Mouse (Mus musculus) ZHBTc4 (cell line): ENCODE data around the gene Rp9.
"Not testable (repeated sequence)": the region's sequence is repeated elsewhere in the genome, so short reads cannot be mapped to it uniquely, and the experiment has no call there.

Experiments
- DNase-seq: peaks from one replicate; pipeline ENCODE4 v3.0.0-alpha.2; 2011; ENCODE audit warnings: low read depth, low spot score

Rp9 gene

GRCm38 (mm10) chr9:22461946-22462345 is 7.6 kb downstream of the Rp9 start:
- no peak for DNase-seq

GRCm38 (mm10) chr9:22457142-22457835 is 12.3 kb downstream of the Rp9 start:
- no peak for DNase-seq

GRCm38 (mm10) chr9:22455041-22455440 is 14.5 kb downstream of the Rp9 start:
- DNase-seq: no peak

- DNase-seq: not testable (repeated sequence)
Observed at GRCm38 (mm10) chr9:22453990-22454389, 15.6 kb downstream of the Rp9 start, which contains the start of gene Gm17545. Gene Gm17545 (plus strand): TSS chr9:22454290.

GRCm38 (mm10) chr9:22453501-22453924 is 16.0 kb downstream of the Rp9 start:
- DNase-seq: no peak

GRCm38 (mm10) chr9:22452697-22453096 is 16.8 kb downstream of the Rp9 start:
- DNase-seq: no peak

GRCm38 (mm10) chr9:22449209-22449608 is 20.3 kb downstream of the Rp9 start:
- DNase-seq: no peak

GRCm38 (mm10) chr9:22448420-22448819 is 21.1 kb downstream of the Rp9 start:
- no peak for DNase-seq

GRCm38 (mm10) chr9:22447213-22447612 is 22.3 kb downstream of the Rp9 start:
- no peak for DNase-seq

GRCm38 (mm10) chr9:22445123-22445522 is 24.4 kb downstream of the Rp9 start:
- no peak for DNase-seq

- DNase-seq: no peak
Observed at GRCm38 (mm10) chr9:22443157-22443556, 26.4 kb downstream of the Rp9 start.

GRCm38 (mm10) chr9:22438826-22439225 is 30.7 kb downstream of the Rp9 start:
- no peak for DNase-seq

GRCm38 (mm10) chr9:22434101-22434500 is 35.4 kb downstream of the Rp9 start:
- DNase-seq: peak; percentile 61

GRCm38 (mm10) chr9:22433221-22433620 is 36.3 kb downstream of the Rp9 start:
- DNase-seq: peak; percentile 65

- DNase-seq: peak; percentile 62
Observed at GRCm38 (mm10) chr9:22430315-22430840, 39.2 kb downstream of the Rp9 start.

- DNase-seq: no peak
Observed at GRCm38 (mm10) chr9:22429533-22430241, 39.9 kb downstream of the Rp9 start.

GRCm38 (mm10) chr9:22428666-22429410 is 40.7 kb downstream of the Rp9 start:
- no peak for DNase-seq

- DNase-seq: no peak
Observed at GRCm38 (mm10) chr9:22428028-22428665, 41.4 kb downstream of the Rp9 start.

GRCm38 (mm10) chr9:22424719-22425118 is 44.8 kb downstream of the Rp9 start:
- no peak for DNase-seq

- no peak for DNase-seq
Observed at GRCm38 (mm10) chr9:22424196-22424595, 45.3 kb downstream of the Rp9 start.

GRCm38 (mm10) chr9:22423507-22423906 is 46.0 kb downstream of the Rp9 start:
- DNase-seq: no peak

GRCm38 (mm10) chr9:22422559-22422958 is 47.0 kb downstream of the Rp9 start:
- DNase-seq: no peak
